Mouse (Mus musculus): ENCODE data around the gene Ceacam1. TPM values are rescaled to one million over a fixed set of nuclear protein-coding genes. Genes with fewer than 3 reads are reported as not detected.
"Not testable (repeated sequence)": the region's sequence is repeated elsewhere in the genome, so short reads cannot be mapped to it uniquely, and the experiment has no call there.

Ceacam1 gene
- polyA plus RNA-seq, 1 experiment from 2014 or later: 0.79 TPM

DNA sequence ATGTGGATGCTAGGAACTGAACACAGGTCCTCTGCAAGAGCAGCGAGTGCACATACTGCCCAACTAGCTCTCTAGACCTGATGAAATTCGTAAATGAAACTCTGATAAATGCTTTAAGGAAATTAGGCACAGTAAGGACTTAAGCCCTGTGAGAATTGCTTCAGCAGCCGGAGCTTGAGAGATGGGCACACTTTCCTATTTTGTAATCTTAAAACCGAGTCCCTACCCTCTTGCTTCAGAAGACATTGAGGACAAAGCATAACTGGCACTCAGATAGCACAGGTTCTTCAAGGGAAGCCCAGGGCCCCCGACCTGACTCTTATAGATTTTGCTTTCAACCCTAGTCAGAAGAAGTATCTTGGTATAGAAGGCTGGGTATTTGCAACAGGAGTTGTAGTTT is 50.3 kb downstream of the Ceacam1 start:
- Histone ChIP-seq H3K9me3 (no peaks in the 10 kb centered on the region), H3K36me3 (no peaks in the 10 kb centered on the region), H3K27me3 (peaks cover 12% of the 10 kb centered on the region), H3K4me2 (no peak overlapping the region), H3K4me1 (replicated peaks) (no peaks in the 10 kb centered on the region), H3K4me3 (replicated peaks) (no peak overlapping the region), H3K9ac (replicated peaks) (no peak overlapping the region), H3K27ac (no peak overlapping the region)
- WGBS: 83% methylated on average over 5 of the region's 5 CpGs
- ATAC-seq (ENCODE audit: insufficient number of reproducible peaks, insufficient read depth, low FRiP score, low TSS enrichment, low read depth): no peak

DNA sequence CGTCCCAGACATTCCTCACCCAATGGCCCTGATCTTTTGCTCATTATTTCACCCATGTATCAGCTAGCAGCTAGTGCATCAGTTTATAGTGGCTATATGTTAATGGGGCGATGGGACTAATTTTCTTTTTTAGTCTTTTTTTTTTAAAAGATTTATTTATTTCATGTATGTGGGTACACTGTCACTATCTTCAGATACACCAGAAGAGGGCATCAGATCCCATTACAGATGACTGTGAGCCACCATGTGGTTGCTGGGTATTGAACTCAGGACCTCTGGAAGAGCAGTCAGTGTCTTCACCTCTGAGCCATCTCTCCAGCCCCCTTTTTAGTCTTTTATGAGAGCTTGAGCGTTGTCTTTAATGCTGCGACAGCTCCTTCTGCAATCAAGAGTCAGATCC is 51.0 kb downstream of the Ceacam1 start:
- not testable (repeated sequence) for H3K9me3 ChIP-seq; H3K4me2 ChIP-seq; H3K4me3 ChIP-seq (replicated peaks); H3K4me1 ChIP-seq (replicated peaks); H3K9ac ChIP-seq (replicated peaks); H3K27ac ChIP-seq; H3K36me3 ChIP-seq; ATAC-seq (ENCODE audit: insufficient number of reproducible peaks, insufficient read depth, low FRiP score, low TSS enrichment, low read depth)
- H3K27me3 ChIP-seq: peaks cover 13% of the 10 kb centered on the region
- 87% methylated on average over 4 of the region's 4 CpGs for WGBS

DNA sequence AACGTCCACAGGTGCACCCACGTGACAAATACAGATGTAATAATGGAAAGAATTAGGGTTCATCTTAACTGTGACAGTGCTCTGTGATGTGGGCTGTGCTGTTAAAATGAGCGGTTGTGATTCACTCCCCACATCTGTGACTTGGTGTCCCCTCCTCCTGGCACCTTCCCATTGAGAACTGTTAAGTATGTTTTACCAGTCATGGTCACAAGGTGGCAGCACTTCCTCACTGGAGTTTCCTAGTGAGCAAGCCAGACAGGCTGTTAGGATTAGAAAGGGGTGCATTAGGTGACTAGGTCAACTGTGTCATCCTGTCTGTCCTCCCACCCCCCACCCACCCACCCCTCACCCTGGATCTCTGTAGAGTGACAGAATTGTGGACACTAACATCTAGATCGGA is 53.0 kb downstream of the Ceacam1 start:
- 44% methylated on average over 4 of the region's 4 CpGs for WGBS
- Histone ChIP-seq H3K4me1 (replicated peaks) (no peaks in the 10 kb centered on the region), H3K27me3 (peaks cover 13% of the 10 kb centered on the region), H3K36me3 (no peaks in the 10 kb centered on the region), H3K4me3 (replicated peaks) (no peak overlapping the region), H3K27ac (no peak overlapping the region), H3K9ac (replicated peaks) (no peak overlapping the region), H3K4me2 (no peak overlapping the region), H3K9me3 (no peaks in the 10 kb centered on the region)
- no peak for ATAC-seq (ENCODE audit: insufficient number of reproducible peaks, insufficient read depth, low FRiP score, low TSS enrichment, low read depth)

- 76% methylated on average over 16 of the region's 16 CpGs for WGBS
- no peak overlapping the region for H3K4me3 ChIP-seq (replicated peaks)
- H3K27ac ChIP-seq: no peak overlapping the region
- H3K4me1 ChIP-seq (replicated peaks): no peaks in the 10 kb centered on the region
- H3K4me2 ChIP-seq: no peak overlapping the region
- ATAC-seq (ENCODE audit: insufficient number of reproducible peaks, insufficient read depth, low FRiP score, low TSS enrichment, low read depth): no peak
- H3K9ac ChIP-seq (replicated peaks): no peak overlapping the region; the same call in 1 of the 2 replicates
- no peaks in the 10 kb centered on the region for H3K9me3 ChIP-seq
- peaks cover 13% of the 10 kb centered on the region for H3K27me3 ChIP-seq
- no peaks in the 10 kb centered on the region for H3K36me3 ChIP-seq
These were observed 55.0 kb downstream of the Ceacam1 start for GRCm38 (mm10) chr7:25422286-25422841.

GRCm38 (mm10) chr7:25419943-25420342 is 57.5 kb downstream of the Ceacam1 start:
- Histone ChIP-seq H3K4me2 (no peak overlapping the region), H3K4me1 (replicated peaks) (no peaks in the 10 kb centered on the region), H3K27me3 (peaks cover 13% of the 10 kb centered on the region), H3K9me3 (no peaks in the 10 kb centered on the region), H3K9ac (replicated peaks) (no peak overlapping the region), H3K27ac (no peak overlapping the region), H3K36me3 (no peaks in the 10 kb centered on the region), H3K4me3 (replicated peaks) (no peak overlapping the region)
- no peak for ATAC-seq (ENCODE audit: insufficient number of reproducible peaks, insufficient read depth, low FRiP score, low TSS enrichment, low read depth)
- 93% methylated on average over 4 of the region's 4 CpGs for WGBS

- H3K9me3 ChIP-seq: no peaks in the 10 kb centered on the region
- peaks cover 13% of the 10 kb centered on the region for H3K27me3 ChIP-seq
- H3K4me2 ChIP-seq: no peak overlapping the region
- no peak for ATAC-seq (ENCODE audit: insufficient number of reproducible peaks, insufficient read depth, low FRiP score, low TSS enrichment, low read depth)
- no peak overlapping the region for H3K4me3 ChIP-seq (replicated peaks)
- 78% methylated on average over 8 of the region's 8 CpGs for WGBS
- no peak overlapping the region for H3K9ac ChIP-seq (replicated peaks)
- no peaks in the 10 kb centered on the region for H3K4me1 ChIP-seq (replicated peaks)
- no peak overlapping the region for H3K27ac ChIP-seq
- no peaks in the 10 kb centered on the region for H3K36me3 ChIP-seq
These were observed 57.9 kb downstream of the Ceacam1 start for GRCm38 (mm10) chr7:25419536-25419935.

- Histone ChIP-seq H3K36me3 (no peaks in the 10 kb centered on the region), H3K4me1 (replicated peaks) (no peaks in the 10 kb centered on the region), H3K9ac (replicated peaks) (no peak overlapping the region), H3K9me3 (no peaks in the 10 kb centered on the region), H3K27me3 (peaks cover 5% of the 10 kb centered on the region), H3K4me3 (replicated peaks) (no peak overlapping the region), H3K4me2 (no peak overlapping the region), H3K27ac (no peak overlapping the region)
- 82% methylated on average over 1 of the region's 1 CpGs for WGBS
- ATAC-seq (ENCODE audit: insufficient number of reproducible peaks, insufficient read depth, low FRiP score, low TSS enrichment, low read depth): no peak
These were observed 59.8 kb downstream of the Ceacam1 start for GRCm38 (mm10) chr7:25417597-25417996.

GRCm38 (mm10) chr7:25412833-25413441 is 64.5 kb downstream of the Ceacam1 start, which contains the start of gene Cxcl17:
Gene Cxcl17 (minus strand): TSS chr7:25412886.
- Histone ChIP-seq H3K27me3 (no peaks in the 10 kb centered on the region), H3K4me2 (no peak within 1 kb of the TSS), H3K4me3 (replicated peaks) (no peak within 1 kb of the TSS), H3K4me1 (replicated peaks) (no peaks in the 10 kb centered on the region), H3K36me3 (no peaks in the 10 kb centered on the region), H3K27ac (no peak within 1 kb of the TSS), H3K9me3 (no peaks in the 10 kb centered on the region), H3K9ac (replicated peaks) (no peak within 1 kb of the TSS)
- WGBS: 65% methylated on average over 7 of the region's 7 CpGs
- no peak for ATAC-seq (ENCODE audit: insufficient number of reproducible peaks, insufficient read depth, low FRiP score, low TSS enrichment, low read depth)

- no peak for ATAC-seq (ENCODE audit: insufficient number of reproducible peaks, insufficient read depth, low FRiP score, low TSS enrichment, low read depth)
- Histone ChIP-seq H3K9me3 (no peaks in the 10 kb centered on the region), H3K4me1 (replicated peaks) (no peaks in the 10 kb centered on the region), H3K27ac (no peak overlapping the region), H3K27me3 (no peaks in the 10 kb centered on the region), H3K36me3 (no peaks in the 10 kb centered on the region), H3K4me3 (replicated peaks) (no peak overlapping the region), H3K4me2 (no peak overlapping the region), H3K9ac (replicated peaks) (no peak overlapping the region)
- WGBS: 80% methylated on average over 3 of the region's 3 CpGs
These were observed 65.5 kb downstream of the Ceacam1 start for GRCm38 (mm10) chr7:25411861-25412260.

Other genes with a start within 250 kb of the Ceacam1 start
- 16.9 and 19.4 TPM in 2 replicates for gene Gsk3a, start 239.8 kb downstream of the Ceacam1 start, polyA plus RNA-seq (2016; fragmentation: Nextera tagmentation; extraction: Ambion mirVana)
- 22.3 and 24.3 TPM in 2 replicates for gene Erf, start 226.8 kb downstream of the Ceacam1 start, polyA plus RNA-seq (2016; fragmentation: Nextera tagmentation; extraction: Ambion mirVana)
- gene Cic, start 209.9 kb downstream of the Ceacam1 start, polyA plus RNA-seq (2016; fragmentation: Nextera tagmentation; extraction: Ambion mirVana): 34.9 and 38.7 TPM in 2 replicates
- gene Pafah1b3, start 179.6 kb downstream of the Ceacam1 start, polyA plus RNA-seq (2016; fragmentation: Nextera tagmentation; extraction: Ambion mirVana): 288 and 295 TPM in 2 replicates
- 0.66 and 0.86 TPM in 2 replicates for gene Prr19, start 176.2 kb downstream of the Ceacam1 start, polyA plus RNA-seq (2016; fragmentation: Nextera tagmentation; extraction: Ambion mirVana)
- gene Tmem145, start 171.5 kb downstream of the Ceacam1 start, polyA plus RNA-seq (2016; fragmentation: Nextera tagmentation; extraction: Ambion mirVana): 1.1 and 1.3 TPM in 2 replicates
- gene Megf8, start 160.4 kb downstream of the Ceacam1 start, polyA plus RNA-seq (2016; fragmentation: Nextera tagmentation; extraction: Ambion mirVana): 21.6 and 21.7 TPM in 2 replicates
- not detected in 2 replicates for gene Cnfn, start 107.9 kb downstream of the Ceacam1 start, polyA plus RNA-seq (2016; fragmentation: Nextera tagmentation; extraction: Ambion mirVana)
- gene Lipe, start 78.9 kb downstream of the Ceacam1 start, polyA plus RNA-seq (2016; fragmentation: Nextera tagmentation; extraction: Ambion mirVana): 11.9 and 12.1 TPM in 2 replicates
- 0.29 and 0.58 TPM in 2 replicates for gene Cxcl17, start 64.7 kb downstream of the Ceacam1 start, polyA plus RNA-seq (2016; fragmentation: Nextera tagmentation; extraction: Ambion mirVana)
- 0.09 and 0.34 TPM in 2 replicates for gene Ceacam2, start 62.3 kb upstream of the Ceacam1 start, polyA plus RNA-seq (2016; fragmentation: Nextera tagmentation; extraction: Ambion mirVana)
- not detected in 2 replicates for gene Erich4, start 138.3 kb upstream of the Ceacam1 start, polyA plus RNA-seq (2016; fragmentation: Nextera tagmentation; extraction: Ambion mirVana)
- 34.8 and 37.8 TPM in 2 replicates for gene Dmac2, start 141.8 kb upstream of the Ceacam1 start, polyA plus RNA-seq (2016; fragmentation: Nextera tagmentation; extraction: Ambion mirVana)
- 2.7 and 2.8 TPM in 2 replicates for gene B3gnt8, start 149.1 kb upstream of the Ceacam1 start, polyA plus RNA-seq (2016; fragmentation: Nextera tagmentation; extraction: Ambion mirVana)
- gene Bckdha, start 181.4 kb upstream of the Ceacam1 start, polyA plus RNA-seq (2016; fragmentation: Nextera tagmentation; extraction: Ambion mirVana): 57.5 and 61.3 TPM in 2 replicates
- 74.1 and 74.2 TPM in 2 replicates for gene Exosc5, start 181.6 kb upstream of the Ceacam1 start, polyA plus RNA-seq (2016; fragmentation: Nextera tagmentation; extraction: Ambion mirVana)
- 2.7 and 3.1 TPM in 2 replicates for gene Tmem91, start 197.6 kb upstream of the Ceacam1 start, polyA plus RNA-seq (2016; fragmentation: Nextera tagmentation; extraction: Ambion mirVana)
- gene B9d2, start 203.2 kb upstream of the Ceacam1 start, polyA plus RNA-seq (2016; fragmentation: Nextera tagmentation; extraction: Ambion mirVana): 30.4 and 30.5 TPM in 2 replicates
- 1.6 and 2.2 TPM in 2 replicates for gene Tgfb1, start 209.4 kb upstream of the Ceacam1 start, polyA plus RNA-seq (2016; fragmentation: Nextera tagmentation; extraction: Ambion mirVana)
- 20.6 and 23.6 TPM in 2 replicates for gene Ccdc97, start 241.5 kb upstream of the Ceacam1 start, polyA plus RNA-seq (2016; fragmentation: Nextera tagmentation; extraction: Ambion mirVana)